8 mouse cellular contexts compared by ENCODE assay signal in genomic region chr11:58903511-58904409, GRCm38 (mm10). TPM values are rescaled to one million over a fixed set of nuclear protein-coding genes. Genes with fewer than 3 reads are reported as not detected.
DNase-seq lines count a peak whose midpoint lies in the region; ATAC-seq and TF ChIP-seq lines count a peak whose summit lies in the region.

Zfp39 (minus strand) TSS chr11:58904225.

- TF ChIP-seq RAD21 in MEL (IDR thresholded peaks at IDR 0.05; ENCODE audit: low read depth, low read length) = no peak

- no peak for TF ChIP-seq CTCF in MEL (IDR thresholded peaks at IDR 0.05 in 2 of 3, conservative IDR thresholded peaks at IDR 0.05 in 1 of 3; ENCODE audit: control insufficient read depth in 1 of 3, insufficient read depth in 1 of 3, low read depth in 2 of 3, low read length in 3 of 3, poor library complexity in 1 of 3, severe bottlenecking in 1 of 3)
- 0 out of 2 replicates have a peak, but pooled peaks have one; percentile 5 for TF ChIP-seq CTCF in layer of hippocampus, adult 2 months (conservative IDR thresholded peaks at IDR 0.05)
- TF ChIP-seq CTCF in lung, adult 2 months (IDR thresholded peaks at IDR 0.05; ENCODE audit: insufficient read depth, low read length) = no peak

- peaks cover 4 to 14% of the 10 kb centered on the region in 2 experiments; a peak in 3 of 4 replicates for H3K36me3 ChIP-seq in MEL (ENCODE audit: control insufficient read depth in 1 of 2, insufficient read depth in 2 of 2, low read length in 2 of 2)
- no peaks in the 10 kb centered on the region; the same call in 1 of the 2 replicates for H3K36me3 ChIP-seq in forebrain, embryonic 16.5 days (ENCODE audit: control insufficient read depth, insufficient read depth)
- H3K36me3 ChIP-seq in neural tube, embryonic 15.5 days = peaks cover 18% of the 10 kb centered on the region

- H3K4me1 ChIP-seq in MEL (ENCODE audit: control insufficient read depth in 1 of 2, insufficient read depth in 2 of 2, low read length in 2 of 2) = peaks cover 3 to 16% of the 10 kb centered on the region in 2 experiments
- H3K4me1 ChIP-seq in forebrain, embryonic 16.5 days (replicated peaks; ENCODE audit: control insufficient read depth, insufficient read depth, low read length) = peaks cover 8% of the 10 kb centered on the region
- peaks cover 3% of the 10 kb centered on the region for H3K4me1 ChIP-seq in lung, adult 2 months (ENCODE audit: control insufficient read depth, insufficient read depth, low read length)
- H3K4me1 ChIP-seq in neural tube, embryonic 15.5 days = peaks cover 18% of the 10 kb centered on the region

- no peak for TF ChIP-seq EP300 in MEL (IDR thresholded peaks at IDR 0.05; ENCODE audit: low read depth in 1 of 2, low read length in 2 of 2)

- H3K4me3 ChIP-seq in MEL (ENCODE audit: control insufficient read depth in 1 of 2, insufficient read depth in 1 of 2, low read depth in 2 of 2, low read length in 2 of 2) = peak within 1 kb of the TSS; percentile 73 to 96
- H3K4me3 ChIP-seq in forebrain, embryonic 16.5 days (replicated peaks; ENCODE audit: low read length) = peak within 1 kb of the TSS; percentile 70
- peak within 1 kb of the TSS; percentile 58 for H3K4me3 ChIP-seq in layer of hippocampus, adult 2 months
- H3K4me3 ChIP-seq in lung, adult 2 months (replicated peaks; ENCODE audit: extremely low read depth, low read depth, low read length) = peak within 1 kb of the TSS; percentile 99
- peak within 1 kb of the TSS; percentile 65 for H3K4me3 ChIP-seq in neural tube, embryonic 15.5 days (replicated peaks)

- peak; percentile 44 to 66; a peak in 3 of 4 replicates for TF ChIP-seq POLR2A in MEL (IDR thresholded peaks at IDR 0.05; ENCODE audit: control insufficient read depth in 1 of 2, insufficient read depth in 1 of 2, low read depth in 1 of 2, low read length in 2 of 2, poor library complexity in 1 of 2)
- peak; percentile 87 for TF ChIP-seq POLR2A in lung, adult 2 months (IDR thresholded peaks at IDR 0.05; ENCODE audit: borderline replicate concordance, extremely low read depth, low read depth, low read length)

- peak; percentile 97 for DNase-seq in MEL (ENCODE audit: low read depth, low spot score)
- peak; percentile 95 to 97 for DNase-seq in cerebellum, adult 18-20 months
- peak; percentile 98 to 99 for DNase-seq in heart, postnatal 36 days
- DNase-seq in layer of hippocampus, adult 2 months (ENCODE audit: low spot score in 2 of 2) = peak; percentile 94 to 97
- DNase-seq in lung, adult 2 months = peak; percentile 98
- peak; percentile 98 for DNase-seq in testis, postnatal 10 days (ENCODE audit: low spot score)

- intact Hi-C loops in heart, postnatal 36 days (cut with DNase I) = no loop called here

- ATAC-seq in forebrain, embryonic 16.5 days = peak; percentile 99
- peak; percentile 99 for ATAC-seq in neural tube, embryonic 15.5 days (ENCODE audit: low FRiP score)

- H3K9me3 ChIP-seq in MEL (replicated peaks; ENCODE audit: insufficient read depth, low read length) = no peaks in the 10 kb centered on the region
- H3K9me3 ChIP-seq in forebrain, embryonic 16.5 days (ENCODE audit: control insufficient read depth, low read length) = no peaks in the 10 kb centered on the region
- H3K9me3 ChIP-seq in neural tube, embryonic 15.5 days (replicated peaks) = no peaks in the 10 kb centered on the region

- H3K27me3 ChIP-seq in MEL (ENCODE audit: control insufficient read depth in 1 of 2, insufficient read depth in 2 of 2, low read length in 2 of 2) = no peaks in the 10 kb centered on the region
- H3K27me3 ChIP-seq in forebrain, embryonic 16.5 days (replicated peaks; ENCODE audit: control insufficient read depth, insufficient read depth, low read length) = no peaks in the 10 kb centered on the region
- H3K27me3 ChIP-seq in neural tube, embryonic 15.5 days (replicated peaks) = no peaks in the 10 kb centered on the region

- peak within 1 kb of the TSS; percentile 86 for H3K4me2 ChIP-seq in forebrain, embryonic 16.5 days (ENCODE audit: low read length)
- H3K4me2 ChIP-seq in neural tube, embryonic 15.5 days = peak within 1 kb of the TSS; percentile 75

- under 1% methylated on average over 40 of the region's 40 CpGs for WGBS in forebrain, embryonic 16.5 days
- under 1% methylated on average over 40 of the region's 40 CpGs for WGBS in lung, adult 2 months
- under 1% methylated on average over 40 of the region's 40 CpGs for WGBS in neural tube, embryonic 15.5 days

- H3K9ac ChIP-seq in MEL (ENCODE audit: control insufficient read depth, low read depth, low read length, poor library complexity, severe bottlenecking) = peak within 1 kb of the TSS; percentile 71
- H3K9ac ChIP-seq in forebrain, embryonic 16.5 days (replicated peaks; ENCODE audit: low read depth, low read length) = peak within 1 kb of the TSS; percentile 88
- H3K9ac ChIP-seq in neural tube, embryonic 15.5 days (replicated peaks) = peak within 1 kb of the TSS; percentile 73

- peak within 1 kb of the TSS; percentile 61 for H3K27ac ChIP-seq in MEL (ENCODE audit: control insufficient read depth, low read depth, low read length)
- peak within 1 kb of the TSS; percentile 84 for H3K27ac ChIP-seq in forebrain, embryonic 16.5 days (ENCODE audit: low read length)
- peak within 1 kb of the TSS; percentile 90 for H3K27ac ChIP-seq in layer of hippocampus, adult 2 months
- peak within 1 kb of the TSS; percentile 88 for H3K27ac ChIP-seq in neural tube, embryonic 15.5 days (replicated peaks)

- peaks cover 7% of the 10 kb centered on the region for H3K79me2 ChIP-seq in MEL (ENCODE audit: control insufficient read depth, insufficient read depth, low read length, poor library complexity)

TF ChIP-seq in MEL, 35 proteins besides CTCF, POLR2A, EP300 and RAD21 (continues in another document):
- TF ChIP-seq NRF1 (IDR thresholded peaks at IDR 0.05; ENCODE audit: insufficient read depth, low read depth, low read length, poor library complexity, severe bottlenecking) (0 out of 2 replicates have a peak, but pooled peaks have one; percentile 24), ELF1 (IDR thresholded peaks at IDR 0.05; ENCODE audit: low read depth, low read length) (no peak), ZNF384 (IDR thresholded peaks at IDR 0.05; ENCODE audit: low read depth, low read length) (0 out of 2 replicates have a peak, but pooled peaks have one; percentile 1), SMC3 (IDR thresholded peaks at IDR 0.05; ENCODE audit: low read depth, low read length) (no peak), MAX (IDR thresholded peaks at IDR 0.05; ENCODE audit: low read length) (peak; percentile 95), KAT2A (conservative IDR thresholded peaks at IDR 0.05; ENCODE audit: low read depth, low read length) (no peak), CHD1 (IDR thresholded peaks at IDR 0.05; ENCODE audit: low read depth, low read length) (no peak), HCFC1 (IDR thresholded peaks at IDR 0.05; ENCODE audit: low read depth, low read length) (peak; percentile 68), MAZ (IDR thresholded peaks at IDR 0.05; ENCODE audit: low read depth, low read length) (peak; percentile 91), ZKSCAN1 (IDR thresholded peaks at IDR 0.05; ENCODE audit: low read depth, low read length) (no peak), MAFK (IDR thresholded peaks at IDR 0.05; ENCODE audit: borderline replicate concordance, low read depth, low read length) (no peak), ETS1 (IDR thresholded peaks at IDR 0.05; ENCODE audit: low read depth, low read length) (no peak), UBTF (IDR thresholded peaks at IDR 0.05; ENCODE audit: borderline replicate concordance, insufficient read depth, low read depth, low read length) (no peak), E2F4 (IDR thresholded peaks at IDR 0.05; ENCODE audit: borderline replicate concordance, low read depth, low read length) (0 out of 2 replicates have a peak, but pooled peaks have one; percentile 51), MYC (IDR thresholded peaks at IDR 0.05; ENCODE audit: low read depth, low read length) (peak; percentile 95), GATA1 (IDR thresholded peaks at IDR 0.05; ENCODE audit: low read depth, low read length) (peak; percentile 46; the same call in 1 of the 2 replicates), ZMIZ1 (IDR thresholded peaks at IDR 0.05; ENCODE audit: low read depth, low read length) (0 out of 2 replicates have a peak, but pooled peaks have one; percentile 22), TAL1 (IDR thresholded peaks at IDR 0.05; ENCODE audit: low read length) (no peak), SIN3A (IDR thresholded peaks at IDR 0.05; ENCODE audit: low read length) (peak; percentile 74), POLR2AphosphoS2 (IDR thresholded peaks at IDR 0.05; ENCODE audit: low read length) (0 out of 2 replicates have a peak, but pooled peaks have one; percentile 28), USF1 (IDR thresholded peaks at IDR 0.05; ENCODE audit: low read depth, low read length) (peak; percentile 58), MYB (IDR thresholded peaks at IDR 0.05; ENCODE audit: low read depth, low read length) (no peak), NELFE (IDR thresholded peaks at IDR 0.05; ENCODE audit: low read depth, low read length) (peak; percentile 68), MXI1 (IDR thresholded peaks at IDR 0.05; ENCODE audit: low read depth, low read length) (peak; percentile 97), JUND (IDR thresholded peaks at IDR 0.05; ENCODE audit: low read depth, low read length) (no peak), TCF12 (IDR thresholded peaks at IDR 0.05; ENCODE audit: low read depth, low read length) (no peak), POLR2AphosphoS5 (IDR thresholded peaks at IDR 0.05; ENCODE audit: borderline replicate concordance, low read depth, low read length) (no peak), USF2 (IDR thresholded peaks at IDR 0.05; ENCODE audit: borderline replicate concordance in 1 of 2, insufficient read depth in 1 of 2, low read depth in 1 of 2, low read length in 2 of 2) (no peak), MEF2A (IDR thresholded peaks at IDR 0.05; ENCODE audit: extremely low read depth, insufficient replicate concordance, low read depth, low read length, poor library complexity, severe bottlenecking) (no peak), CHD2 (IDR thresholded peaks at IDR 0.05; ENCODE audit: low read length) (peak; percentile 69), RCOR1 (IDR thresholded peaks at IDR 0.05; ENCODE audit: low read depth, low read length) (no peak)

RNA-seq across cellular contexts. Expression of gene Zfp39, which starts in this region (rescaled TPM):
- total RNA-seq in MEL (2012; rRNA removed) = 5.2 and 6.0 TPM in 2 replicates
- 1 to 10 TPM in 1 of 2 experiments, not detected in 1; 5.1 TPM for polyA plus RNA-seq in MEL (2012; ENCODE audit: insufficient read depth in 1 of 2, insufficient read length in 2 of 2, low read depth in 1 of 2, low replicate concordance in 2 of 2, missing spikeins in 1 of 2)
- polyA plus RNA-seq in forebrain, embryonic 16.5 days (2015; fragmentation: Nextera tagmentation; extraction: Ambion mirVana) = 7.5 and 8.1 TPM in 2 replicates
- total RNA-seq in heart, postnatal 36 days (2021) = 1 to 10 TPM; 3.4 to 3.7 TPM
- total RNA-seq in layer of hippocampus, adult 2 months (2021) = 10 to 100 TPM in 1 of 2 experiments, 1 to 10 TPM in 1; 9.9 to 10.3 TPM
- 1.2 and 1.4 TPM in 2 replicates for polyA plus RNA-seq in lung, adult 2 months (2012; rRNA removed)
- polyA plus RNA-seq in neural tube, embryonic 15.5 days (2015; fragmentation: Nextera tagmentation; extraction: Ambion mirVana) = 6.6 and 8.1 TPM in 2 replicates

Comparison
In these comparisons a context has a peak if more than half of its experiments do, and no peak if none do; other contexts are left out.
1. Peak in every context shown above with its lines: DNase-seq, ATAC-seq, H3K4me3 ChIP-seq and H3K27ac ChIP-seq.